28 mouse cellular contexts compared by ENCODE assay signal in genomic region chr9:25751138-25751537, GRCm38 (mm10).
"Had no signal": no experiment of that assay in that cellular context is flagged by ENCODE, and none has a peak within 500 bp of the region (broad histone marks: within the 10 kb centered on the region; RNA-seq: fewer than 3 reads in every experiment).

No protein-coding gene starts in this region.

- H3K4me1 ChIP-seq: heart, embryonic 13.5 days; heart, embryonic 15.5 days; hindbrain, embryonic 13.5 days; hindbrain, embryonic 15.5 days; kidney, embryonic 15.5 days; limb, embryonic 10.5 days; limb, embryonic 12.5 days; liver, embryonic 13.5 days had no signal

- ATAC-seq: hindbrain, postnatal 0 days; intestine, embryonic 16.5 days had no signal

- H3K4me2 ChIP-seq: heart, embryonic 11.5 days; heart, embryonic 13.5 days; heart, embryonic 15.5 days; hindbrain, embryonic 13.5 days; hindbrain, embryonic 15.5 days; kidney, embryonic 15.5 days; limb, embryonic 12.5 days; liver, embryonic 11.5 days; liver, embryonic 13.5 days had no signal

- H3K27me3 ChIP-seq: heart, embryonic 13.5 days; heart, embryonic 15.5 days; hindbrain, embryonic 13.5 days; hindbrain, embryonic 15.5 days; kidney, embryonic 15.5 days; limb, embryonic 12.5 days; liver, embryonic 13.5 days had no signal

- H3K27ac ChIP-seq: gastrocnemius, adult 2 months; heart, adult 2 months; heart, embryonic 13.5 days; heart, embryonic 15.5 days; hindbrain, embryonic 13.5 days; hindbrain, embryonic 15.5 days; hindbrain, postnatal 0 days; kidney, embryonic 15.5 days; kidney, postnatal 0 days; limb, embryonic 10.5 days; limb, embryonic 12.5 days; liver, embryonic 13.5 days had no signal

- H3K4me3 ChIP-seq: gastrocnemius, adult 2 months; heart, adult 2 months; heart, embryonic 13.5 days; heart, embryonic 15.5 days; hindbrain, embryonic 13.5 days; hindbrain, embryonic 15.5 days; kidney, embryonic 15.5 days; limb, embryonic 10.5 days; limb, embryonic 12.5 days; liver, embryonic 13.5 days had no signal

- H3K9me3 ChIP-seq: heart, embryonic 13.5 days; heart, embryonic 15.5 days; hindbrain, embryonic 13.5 days; hindbrain, embryonic 15.5 days; kidney, embryonic 15.5 days; limb, embryonic 10.5 days; limb, embryonic 12.5 days; liver, embryonic 13.5 days had no signal

- H3K36me3 ChIP-seq: heart, embryonic 13.5 days; heart, embryonic 15.5 days; hindbrain, embryonic 13.5 days; hindbrain, embryonic 15.5 days; kidney, embryonic 15.5 days; limb, embryonic 10.5 days; limb, embryonic 12.5 days; liver, embryonic 13.5 days had no signal

- DNase-seq: gastrocnemius, adult 2 months; gastrocnemius, postnatal 10 days; gastrocnemius, postnatal 25 days; heart, adult 11 months; heart, adult 2 months; heart, postnatal 14 days; heart, postnatal 36 days; kidney, adult 11 months; kidney, adult 2 months; kidney, adult 9 months; kidney, postnatal 14 days; kidney, postnatal 36 days; layer of hippocampus, adult 9-11 months; layer of hippocampus, postnatal 36 days; liver; liver, embryonic 13.5 days had no signal

- H3K9ac ChIP-seq: heart, embryonic 13.5 days; heart, embryonic 15.5 days; hindbrain, embryonic 13.5 days; hindbrain, embryonic 15.5 days; kidney, embryonic 15.5 days; limb, embryonic 12.5 days; liver, embryonic 13.5 days had no signal
